Mouse (Mus musculus): ENCODE data around the gene Hist2h2be.

- TF ChIP-seq ZMIZ1 (IDR thresholded peaks at IDR 0.05; ENCODE audit: low read depth, low read length): no peak
- no peak for TF ChIP-seq EP300 (IDR thresholded peaks at IDR 0.05; ENCODE audit: low read length)
- TF ChIP-seq MEF2A (IDR thresholded peaks at IDR 0.05; ENCODE audit: borderline replicate concordance, low read depth, low read length): no peak
- no peak for TF ChIP-seq POLR2AphosphoS2 (IDR thresholded peaks at IDR 0.05; ENCODE audit: low read depth, low read length)
- TF ChIP-seq CTCF (conservative IDR thresholded peaks at IDR 0.05 in 1 of 2, IDR thresholded peaks at IDR 0.05 in 1 of 2; ENCODE audit: low read depth in 2 of 2, low read length in 2 of 2): no peak
- no peak for TF ChIP-seq NRF1 (IDR thresholded peaks at IDR 0.05; ENCODE audit: low read depth, low read length)
- TF ChIP-seq POLR2A (IDR thresholded peaks at IDR 0.05; ENCODE audit: low read depth, low read length): no peak
- TF ChIP-seq SMC3 (IDR thresholded peaks at IDR 0.05; ENCODE audit: low read depth, low read length): no peak
- TF ChIP-seq USF2 (conservative IDR thresholded peaks at IDR 0.05; ENCODE audit: low read depth, low read length): no peak
- no peak for TF ChIP-seq BHLHE40 (IDR thresholded peaks at IDR 0.05; ENCODE audit: low read depth, low read length)
- no peak for TF ChIP-seq MAFK (IDR thresholded peaks at IDR 0.05; ENCODE audit: insufficient replicate concordance, low read length)
Measured at GRCm38 (mm10) chr3:96231758-96232120, 10.8 kb downstream of the Hist2h2be start.
